Mouse (Mus musculus) ovary, adult 10 weeks (tissue): ENCODE results near the gene Sh3yl1. TPM values are rescaled to one million over a fixed set of nuclear protein-coding genes. Genes with fewer than 3 reads are reported as not detected.

Experiments
- polyA plus RNA-seq: library from polyadenylated mRNA; stranded (reverse); fragments of 350-450 nt; fragmentation: Illumina TruSeq; extraction: RNeasy Lipid Tissue Mini Kit (QIAGEN cat#74804); gene quantifications from one replicate; pipeline ENCODE4 v1.2.3, GENCODE M21; 2014

The Sh3yl1 gene
- polyA plus RNA-seq, result 10.5 TPM

GRCm38 (mm10) chr12:30911261-30912047 lies at the start of gene Sh3yl1, which contains the start of gene Acp1:
Gene Sh3yl1, plus strand, starts transcription at chr12:30911668.
Gene Acp1, minus strand, starts transcription at chr12:30911589.

DNA sequence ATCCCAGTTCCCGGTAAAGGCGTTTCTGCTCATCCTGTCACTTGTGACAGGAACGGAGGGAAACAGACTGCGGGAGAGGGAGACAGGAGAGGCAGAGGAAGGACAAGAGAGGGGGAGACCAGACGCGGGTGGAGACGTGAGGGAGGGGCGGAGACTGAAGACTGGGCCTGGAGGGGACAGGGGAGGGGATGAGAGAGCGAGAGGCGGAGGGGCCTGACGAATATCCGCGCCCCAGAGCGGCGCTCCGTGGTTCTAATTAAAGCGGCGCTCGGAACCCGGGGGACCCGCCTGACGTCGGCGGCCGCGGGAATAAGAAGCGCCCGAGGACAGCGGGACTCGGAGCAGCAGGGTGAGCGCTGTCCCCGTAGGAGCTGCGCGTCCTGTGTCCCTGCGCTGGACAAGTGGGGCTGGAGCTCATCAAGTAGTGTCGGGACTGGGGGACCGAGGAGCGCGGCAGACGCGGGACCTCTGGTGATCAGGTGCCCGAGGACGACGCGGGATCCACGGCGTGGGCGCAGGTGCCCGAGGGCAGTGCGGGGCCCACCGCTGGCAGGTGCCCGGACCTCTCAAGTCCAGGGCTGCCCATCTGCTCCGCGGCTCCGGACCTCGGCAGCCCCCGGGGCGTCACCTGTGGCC lies 27.4 kb upstream of the Sh3yl1 start, which contains the start of gene Alkal2:
Alkal2 (plus strand) TSS at position 337 of the 636 bp plus-strand sequence.

Other genes with a start within 250 kb of the Sh3yl1 start
- 0.83 TPM for gene Alkal2, start 27.3 kb upstream of the Sh3yl1 start, polyA plus RNA-seq
- 94.4 TPM for gene Acp1, start 79 bp upstream of the Sh3yl1 start, polyA plus RNA-seq
- 29.7 TPM for gene Fam110c, start 162.2 kb downstream of the Sh3yl1 start, polyA plus RNA-seq